Mouse (Mus musculus) neural tube, embryonic 14.5 days (tissue): Measurements from ENCODE around the gene Zfp970. TPM values are rescaled to one million over a fixed set of nuclear protein-coding genes. Genes with fewer than 3 reads are reported as not detected.

Source experiments
- polyA plus RNA-seq: library from polyadenylated mRNA; unstranded; fragments of >200 nt; fragmentation: Nextera tagmentation; extraction: Ambion mirVana; gene quantifications from 2 replicates; pipeline ENCODE4 v1.2.1, GENCODE M21; 2014

Zfp970 gene
- polyA plus RNA-seq, 1 experiment from 2014 or later = 6.2 TPM

Other genes starting within 250 kb of the Zfp970 start
- gene Gm14409, start 197.7 kb upstream of the Zfp970 start, polyA plus RNA-seq = not detected in 2 replicates
- 0.17 and 0.60 TPM in 2 replicates for gene Gm14412, start 140.4 kb upstream of the Zfp970 start, polyA plus RNA-seq
- gene Gm14418, start 66.4 kb upstream of the Zfp970 start, polyA plus RNA-seq = 4.5 and 7.4 TPM in 2 replicates
- 2.4 TPM in 2 replicates for gene Gm14403, start 33.5 kb downstream of the Zfp970 start, polyA plus RNA-seq
- gene Gm14406, start 113.5 kb downstream of the Zfp970 start, polyA plus RNA-seq = not detected in 2 replicates